Mouse (Mus musculus): ENCODE measurements around the gene Ern2.

- TF ChIP-seq POLR2A (IDR thresholded peaks at IDR 0.05; ENCODE audit: low read depth, low read length) (no peak), CTCF (IDR thresholded peaks at IDR 0.05; ENCODE audit: extremely low read depth, insufficient read length, insufficient replicate concordance, low read depth, low read length) (no peak)
Measured at GRCm38 (mm10) chr7:122196771-122197170, 10.8 kb upstream of the Ern2 start.
